Mouse (Mus musculus) heart, embryonic 16.5 days (tissue): ENCODE results near the gene Tfdp2. TPM values are rescaled to one million over a fixed set of nuclear protein-coding genes. Genes with fewer than 3 reads are reported as not detected.

Source experiments
- ATAC-seq: fragments of 200-750 bp; cut with Nextera tagmentation; replicated peaks from 2 replicates; pipeline ENCODE4 v1.8.0; 2017; ENCODE audit warnings: moderate number of reproducible peaks; ENCODE audit not compliant: insufficient read depth, low FRiP score; ENCODE audit errors: extremely low read depth
- H3K27ac ChIP-seq: fragments of 300-500 bp; sonication (generic); 2 replicates; pipeline ENCODE4 v1.5.1; 2014; ENCODE audit warnings: mild to moderate bottlenecking, low read length, control low read depth, moderate library complexity
- H3K27me3 ChIP-seq: fragments of 300-500 bp; sonication (generic); 2 replicates; pipeline ENCODE4 v1.6.1; 2014; ENCODE audit warnings: low read length, mixed read lengths; ENCODE audit not compliant: control insufficient read depth, insufficient read depth
- H3K36me3 ChIP-seq: fragments of 300-500 bp; sonication (generic); 2 replicates; pipeline ENCODE4 v1.6.1; 2014; ENCODE audit not compliant: control insufficient read depth, insufficient read depth
- H3K4me1 ChIP-seq: fragments of 300-500 bp; sonication (generic); 2 replicates; pipeline ENCODE4 v1.6.1; 2014; ENCODE audit warnings: low read length, mixed read lengths; ENCODE audit not compliant: control insufficient read depth, insufficient read depth
- H3K4me2 ChIP-seq: fragments of 300-500 bp; sonication (generic); 2 replicates; pipeline ENCODE4 v1.6.1; 2014; ENCODE audit warnings: low read depth, mild to moderate bottlenecking, control low read depth, low read length
- H3K4me3 ChIP-seq: fragments of 300-500 bp; sonication (generic); 2 replicates; pipeline ENCODE4 v1.5.1; 2014; ENCODE audit warnings: mild to moderate bottlenecking, control low read depth, low read length
- H3K9ac ChIP-seq: fragments of 300-500 bp; sonication (generic); 2 replicates; pipeline ENCODE4 v1.6.1; 2014; ENCODE audit warnings: low read length, control low read depth
- H3K9me3 ChIP-seq: fragments of 300-500 bp; sonication (generic); replicated peaks from 2 replicates; pipeline ENCODE4 v1.6.1; 2016; ENCODE audit warnings: low read length; ENCODE audit not compliant: control insufficient read depth
- WGBS: fragments of 180-500 bp; shearing (Covaris S2); extraction: QIAGEN DNeasy Blood & Tissue Kit; methylation state at CpG from one replicate; pipeline ENCODE4 v1.1.7; 2014; 5-methylcytosine and 5-hydroxymethylcytosine counted together
- polyA plus RNA-seq: library from polyadenylated mRNA; unstranded; fragments of >200 nt; fragmentation: Nextera tagmentation; extraction: Ambion mirVana; gene quantifications from 2 replicates; pipeline ENCODE4 v1.2.1, GENCODE M21; 2015

The Tfdp2 gene
- polyA plus RNA-seq, 1 experiment from 2014 or later, result 34.2 TPM

- H3K9ac ChIP-seq, result peak overlapping the region; percentile 79
- H3K27me3 ChIP-seq, result no peaks in the 10 kb centered on the region
- peak overlapping the region; percentile 91 for H3K4me3 ChIP-seq
- H3K36me3 ChIP-seq, result no peaks in the 10 kb centered on the region
- H3K4me1 ChIP-seq, result peaks cover 15% of the 10 kb centered on the region
- peaks cover 2% of the 10 kb centered on the region; the same call in 1 of the 2 replicates for H3K9me3 ChIP-seq
- under 1% methylated on average over 61 of the region's 64 CpGs for WGBS
- H3K27ac ChIP-seq, result peak overlapping the region; percentile 91
- peak; percentile 74 for ATAC-seq
- peak overlapping the region; percentile 71 for H3K4me2 ChIP-seq
Observed at GRCm38 (mm10) chr9:96363581-96364140, 167.6 kb downstream of the Tfdp2 start.

DNA sequence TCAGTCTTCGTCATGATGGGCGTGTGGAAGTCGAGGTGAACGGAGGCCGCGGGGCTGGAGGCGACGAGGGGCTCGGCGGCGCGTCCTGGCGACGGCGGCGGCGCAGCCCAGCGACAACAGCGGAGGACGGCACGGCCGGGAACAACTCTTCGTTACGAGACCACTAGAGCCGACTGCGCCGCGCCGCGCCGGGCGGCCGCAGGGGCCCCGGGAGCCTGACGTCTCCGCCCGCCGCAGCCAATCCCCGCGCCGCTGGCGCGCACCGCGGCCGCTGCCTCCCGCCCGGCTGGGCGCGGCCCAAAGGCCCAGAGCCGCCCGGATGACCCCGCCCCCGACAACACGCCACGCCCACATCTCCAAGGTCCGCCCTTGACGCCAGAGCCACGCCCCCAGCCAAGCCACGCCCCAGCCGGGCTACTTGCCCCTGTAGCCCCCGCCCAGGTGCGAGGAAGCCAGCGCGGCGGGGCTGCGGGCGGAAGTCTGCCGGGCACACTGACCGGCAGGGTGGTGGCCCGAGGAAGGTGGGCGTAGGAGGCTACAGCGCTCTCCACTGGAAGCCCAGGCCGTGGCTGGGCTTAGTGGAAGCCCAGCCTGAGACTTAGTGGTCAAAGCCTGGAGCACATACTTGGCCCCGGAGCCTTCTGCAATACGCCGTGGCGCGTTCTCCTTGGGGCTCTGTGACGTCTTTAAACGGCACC, 168.2 kb downstream of the Tfdp2 start, which contains the start of gene Atp1b3:
Atp1b3 (minus strand) TSS at position 302 of the 698 bp plus-strand sequence.
- H3K9me3 ChIP-seq, result peaks cover 2% of the 10 kb centered on the region; the same call in 1 of the 2 replicates
- WGBS, result under 1% methylated on average over 78 of the region's 81 CpGs
- H3K27me3 ChIP-seq, result no peaks in the 10 kb centered on the region
- peak within 1 kb of the TSS; percentile 91 for H3K27ac ChIP-seq
- peak; percentile 97 for ATAC-seq
- H3K4me1 ChIP-seq, result peaks cover 13% of the 10 kb centered on the region
- H3K9ac ChIP-seq, result peak within 1 kb of the TSS; percentile 80
- H3K4me2 ChIP-seq, result peak within 1 kb of the TSS; percentile 71
- peak within 1 kb of the TSS; percentile 91 for H3K4me3 ChIP-seq
- H3K36me3 ChIP-seq, result no peaks in the 10 kb centered on the region

DNA sequence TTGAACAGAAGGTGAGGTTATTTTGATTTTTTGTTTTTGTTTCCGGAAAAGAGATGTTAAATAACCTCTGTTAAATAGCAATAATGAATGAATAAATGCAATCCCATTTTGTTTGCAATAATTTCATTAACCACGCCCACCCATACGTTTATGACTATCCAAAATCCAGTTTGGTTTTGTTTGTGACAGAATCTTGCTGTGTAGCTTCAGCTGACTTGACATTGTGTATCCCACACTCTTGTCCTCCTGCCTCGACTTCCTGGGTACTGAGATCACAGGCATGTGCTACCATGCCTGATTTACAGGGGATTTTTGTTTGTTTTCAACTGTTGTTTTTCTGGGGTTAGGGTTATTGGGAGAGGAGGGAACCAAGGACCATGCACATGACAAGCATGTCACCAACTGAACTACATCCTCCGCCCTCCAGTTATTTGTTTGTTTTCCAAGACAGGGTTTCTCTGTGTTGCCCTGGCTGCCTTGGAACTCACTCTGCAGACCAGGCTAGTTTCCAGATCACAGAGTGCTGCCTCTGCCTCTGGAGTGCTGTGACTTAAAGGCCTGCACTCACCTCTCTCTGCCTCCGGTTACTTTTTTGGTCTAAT, 169.3 kb downstream of the Tfdp2 start:
- WGBS, result 58% methylated on average over 6 of the region's 6 CpGs
- H3K4me2 ChIP-seq, result no peak overlapping the region
- H3K9ac ChIP-seq, result no peak overlapping the region
- peaks cover 15% of the 10 kb centered on the region for H3K4me1 ChIP-seq
- H3K36me3 ChIP-seq, result no peaks in the 10 kb centered on the region
- peaks cover 2% of the 10 kb centered on the region; the same call in 1 of the 2 replicates for H3K9me3 ChIP-seq
- ATAC-seq, result no peak
- H3K4me3 ChIP-seq, result no peak overlapping the region
- no peaks in the 10 kb centered on the region for H3K27me3 ChIP-seq
- H3K27ac ChIP-seq, result no peak overlapping the region; the same call in 1 of the 2 replicates

DNA sequence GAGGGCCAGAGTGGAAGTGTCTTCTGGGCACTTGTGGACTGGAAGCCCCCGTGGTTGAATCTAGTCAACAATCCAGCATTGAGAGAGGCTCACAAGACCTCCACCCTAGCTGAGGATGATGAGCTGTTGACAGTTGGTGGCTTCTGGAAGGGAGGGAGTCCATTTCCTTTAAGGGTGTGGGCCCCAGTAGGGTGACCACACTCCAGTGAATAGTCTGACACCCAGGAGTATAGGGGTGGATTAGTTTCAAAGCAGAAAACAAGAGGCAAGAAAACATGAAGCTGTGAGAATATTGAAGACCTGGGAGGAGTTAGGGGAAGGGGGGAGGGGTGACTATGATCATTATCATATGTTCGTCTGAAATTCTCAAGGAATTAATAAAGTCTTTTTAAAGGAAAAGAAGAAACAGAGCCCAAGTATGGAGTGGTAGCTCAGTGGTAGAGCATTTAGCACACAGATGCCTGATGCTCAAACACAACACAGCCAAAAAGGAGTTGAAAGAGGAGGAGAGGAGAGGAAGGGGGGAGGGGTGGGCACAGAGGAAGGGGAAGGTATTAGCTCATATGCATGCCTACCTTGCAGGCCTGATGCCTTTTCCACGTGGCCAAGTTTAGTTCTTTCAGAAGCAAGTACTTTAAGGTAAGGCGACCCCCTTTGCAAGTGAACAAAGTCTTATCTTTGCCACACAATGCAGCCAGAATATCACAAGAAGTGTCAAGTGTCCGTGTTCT, 173.7 kb downstream of the Tfdp2 start:
- Histone ChIP-seq H3K9me3 (peaks cover 2% of the 10 kb centered on the region; the same call in 1 of the 2 replicates), H3K27ac (0 out of 2 replicates have a peak overlapping the region, but pooled peaks have one; percentile 23), H3K36me3 (no peaks in the 10 kb centered on the region), H3K4me2 (no peak overlapping the region), H3K4me3 (no peak overlapping the region), H3K27me3 (no peaks in the 10 kb centered on the region), H3K4me1 (peaks cover 2% of the 10 kb centered on the region; the same call in 1 of the 2 replicates), H3K9ac (no peak overlapping the region)
- WGBS, result 32% methylated on average over 5 of the region's 5 CpGs
- ATAC-seq, result no peak

DNA sequence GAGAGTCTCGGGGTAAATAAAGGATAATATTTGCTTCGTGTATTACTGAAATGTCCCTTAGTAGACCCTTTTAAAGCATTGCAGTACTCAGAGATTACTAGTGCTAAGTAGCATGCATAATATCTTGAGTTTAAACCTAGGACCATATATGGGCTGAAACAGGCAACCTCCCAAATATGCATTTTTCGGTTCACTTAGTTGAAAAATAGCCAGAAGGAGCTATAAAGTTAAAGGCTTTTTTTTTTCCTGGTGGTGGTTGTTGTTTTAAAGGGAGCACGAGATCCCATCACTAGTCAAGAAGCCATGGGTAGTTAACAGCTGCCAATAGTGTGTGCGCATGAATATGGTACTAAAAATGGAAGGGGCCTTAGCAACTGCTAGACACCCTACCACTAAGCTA, 175.0 kb downstream of the Tfdp2 start:
- no peak overlapping the region for H3K27ac ChIP-seq
- no peaks in the 10 kb centered on the region for H3K27me3 ChIP-seq
- H3K4me3 ChIP-seq, result no peak overlapping the region
- peaks cover 2% of the 10 kb centered on the region; the same call in 1 of the 2 replicates for H3K4me1 ChIP-seq
- ATAC-seq, result no peak
- H3K36me3 ChIP-seq, result no peaks in the 10 kb centered on the region
- H3K9me3 ChIP-seq, result peaks cover 2% of the 10 kb centered on the region; the same call in 1 of the 2 replicates
- WGBS, result 73% methylated on average over 5 of the region's 5 CpGs
- no peak overlapping the region for H3K4me2 ChIP-seq
- H3K9ac ChIP-seq, result no peak overlapping the region

Other genes with a start within 250 kb of the Tfdp2 start
- 10.3 and 11.5 TPM in 2 replicates for gene Xrn1, start 241.5 kb upstream of the Tfdp2 start, polyA plus RNA-seq
- gene Gk5, start 76.9 kb upstream of the Tfdp2 start, polyA plus RNA-seq, result 2.6 and 2.9 TPM in 2 replicates
- 125 and 136 TPM in 2 replicates for gene Atp1b3, start 168.2 kb downstream of the Tfdp2 start, polyA plus RNA-seq